13 mouse cellular contexts compared by ENCODE assay signal in genomic region chr4:44635618-44636017, GRCm38 (mm10).
DNase-seq lines count a peak whose midpoint lies in the region; ATAC-seq and TF ChIP-seq lines count a peak whose summit lies in the region.
"Had no signal": no experiment of that assay in that cellular context is flagged by ENCODE, and none has a peak within 500 bp of the region (broad histone marks: within the 10 kb centered on the region; RNA-seq: fewer than 3 reads in every experiment).

No protein-coding gene starts in this region.

- H3K27me3 ChIP-seq in kidney, postnatal 0 days (ENCODE audit: insufficient read depth, low read length), result peaks cover 5% of the 10 kb centered on the region; the same call in 1 of the 2 replicates
- peaks cover 6% of the 10 kb centered on the region for H3K27me3 ChIP-seq in kidney, embryonic 16.5 days (ENCODE audit: insufficient read depth, low read length)
- H3K27me3 ChIP-seq: hindbrain, embryonic 12.5 days; midbrain, embryonic 12.5 days had no signal

- no peak overlapping the region for H3K9ac ChIP-seq in kidney, postnatal 0 days (ENCODE audit: low read depth, low read length)
- H3K9ac ChIP-seq in kidney, embryonic 16.5 days (replicated peaks; ENCODE audit: low read length), result no peak overlapping the region
- H3K9ac ChIP-seq: hindbrain, embryonic 12.5 days; midbrain, embryonic 12.5 days; neural tube, embryonic 13.5 days had no signal

- DNase-seq in adrenal gland, postnatal 14 days, result peak; percentile 24
- DNase-seq in adrenal gland, postnatal 4 days (ENCODE audit: low spot score in 2 of 2), result no peak
- DNase-seq in kidney, postnatal 0 days (ENCODE audit: low spot score), result no peak
- peak; percentile 13 for DNase-seq in thymus, postnatal 4 days
- no peak for DNase-seq in thymus, postnatal 10 days (ENCODE audit: low spot score in 2 of 2)
- DNase-seq in right cerebral cortex, postnatal 25 days, result no peak
- DNase-seq: retina, postnatal 1 day had no signal

- H3K4me2 ChIP-seq in kidney, postnatal 0 days (ENCODE audit: low read length), result no peak overlapping the region
- H3K4me2 ChIP-seq in kidney, embryonic 16.5 days (replicated peaks; ENCODE audit: low read depth, low read length), result no peak overlapping the region
- H3K4me2 ChIP-seq: hindbrain, embryonic 12.5 days; midbrain, embryonic 12.5 days; neural tube, embryonic 13.5 days had no signal

- no peak overlapping the region for H3K27ac ChIP-seq in kidney, postnatal 0 days
- H3K27ac ChIP-seq in kidney, embryonic 16.5 days (ENCODE audit: low read length), result no peak overlapping the region
- H3K27ac ChIP-seq: heart, embryonic 10.5 days; hindbrain, embryonic 12.5 days; midbrain, embryonic 12.5 days; neural tube, embryonic 13.5 days had no signal

- H3K4me1 ChIP-seq in kidney, postnatal 0 days (replicated peaks; ENCODE audit: insufficient read depth, low read length), result no peaks in the 10 kb centered on the region
- H3K4me1 ChIP-seq in kidney, embryonic 16.5 days (ENCODE audit: insufficient read depth, low read length), result peaks cover 7% of the 10 kb centered on the region; the same call in 1 of the 2 replicates

- peak; percentile 46 for TF ChIP-seq CTCF in kidney, postnatal 0 days (IDR thresholded peaks at IDR 0.05; ENCODE audit: low read depth)

- H3K9me3 ChIP-seq in kidney, postnatal 0 days (replicated peaks; ENCODE audit: low read length), result no peaks in the 10 kb centered on the region
- H3K9me3 ChIP-seq in kidney, embryonic 16.5 days (ENCODE audit: low read length), result peaks cover 5% of the 10 kb centered on the region; the same call in 1 of the 2 replicates
- H3K9me3 ChIP-seq: heart, embryonic 10.5 days; hindbrain, embryonic 12.5 days; midbrain, embryonic 12.5 days; neural tube, embryonic 13.5 days had no signal

- H3K4me3 ChIP-seq in kidney, postnatal 0 days (replicated peaks; ENCODE audit: low read depth, low read length), result no peak overlapping the region
- H3K4me3 ChIP-seq in kidney, embryonic 16.5 days (ENCODE audit: low read length), result no peak overlapping the region
- H3K4me3 ChIP-seq: heart, embryonic 10.5 days; hindbrain, embryonic 12.5 days; midbrain, embryonic 12.5 days; neural tube, embryonic 13.5 days had no signal

- ATAC-seq in kidney, postnatal 0 days (replicated peaks; ENCODE audit: low FRiP score, low read depth), result no peak
- ATAC-seq in kidney, embryonic 16.5 days (ENCODE audit: low FRiP score, low TSS enrichment), result no peak
- ATAC-seq in monocyte, adult 5-6 weeks (replicated peaks; ENCODE audit: insufficient number of reproducible peaks, low FRiP score, low TSS enrichment, poor library complexity, severe bottlenecking), result no peak

- H3K36me3 ChIP-seq in kidney, postnatal 0 days (ENCODE audit: insufficient read depth, low read length), result no peaks in the 10 kb centered on the region
- H3K36me3 ChIP-seq in kidney, embryonic 16.5 days (ENCODE audit: insufficient read depth, low read length), result no peaks in the 10 kb centered on the region
- H3K36me3 ChIP-seq: heart, embryonic 10.5 days; hindbrain, embryonic 12.5 days; midbrain, embryonic 12.5 days; neural tube, embryonic 13.5 days had no signal

- 70% methylated on average over 3 of the region's 3 CpGs for WGBS in kidney, postnatal 0 days
- 79% methylated on average over 3 of the region's 3 CpGs for WGBS in kidney, embryonic 16.5 days

Comparison
In these comparisons a context has a peak if more than half of its experiments do, and no peak if none do; other contexts are left out.
1. DNase-seq: peak in adrenal gland, postnatal 14 days (single experiment) and thymus, postnatal 4 days (single experiment); none in adrenal gland, postnatal 4 days (0 of 2), kidney, postnatal 0 days (single experiment), thymus, postnatal 10 days (0 of 2) and right cerebral cortex, postnatal 25 days (single experiment).